Mouse (Mus musculus): ENCODE measurements around the gene Flad1. TPM values are rescaled to one million over a fixed set of nuclear protein-coding genes. Genes with fewer than 3 reads are reported as not detected.
A peak's percentile ranks its signal among the peaks of the same experiment; 100 is the strongest.

Gene Flad1
- polyA plus RNA-seq, 2 experiments = 26.8 to 32.8 TPM

GRCm38 (mm10) chr3:89424416-89425140, 12.9 kb upstream of the Flad1 start:
- Histone ChIP-seq H3K4me1 (ENCODE audit: control insufficient read depth, insufficient read depth, low read length) (peaks cover 27% of the 10 kb centered on the region), H3K4me3 (replicated peaks; ENCODE audit: low read length) (no peak overlapping the region), H3K36me3 (ENCODE audit: control insufficient read depth, insufficient read depth, low read length) (peaks cover 51% of the 10 kb centered on the region), H3K9ac (ENCODE audit: low read depth, low read length, severe bottlenecking) (no peak overlapping the region), H3K27ac (replicated peaks; ENCODE audit: low read depth, low read length) (no peak overlapping the region), H3K4me2 (replicated peaks; ENCODE audit: low read depth, low read length, severe bottlenecking) (no peak overlapping the region), H3K27me3 (ENCODE audit: control insufficient read depth, insufficient read depth, low read length) (no peaks in the 10 kb centered on the region), H3K9me3 (ENCODE audit: control insufficient read depth, low read length) (no peaks in the 10 kb centered on the region)
- DNase-seq (ENCODE audit: low spot score) (no peak), ATAC-seq (ENCODE audit: low FRiP score, low read depth) (no peak)
- TF ChIP-seq POLR2A (IDR thresholded peaks at IDR 0.05; ENCODE audit: borderline replicate concordance, extremely low read depth, insufficient read depth, insufficient read length) = no peak
- WGBS = 92% methylated on average over 5 of the region's 5 CpGs

- no peak for ATAC-seq (ENCODE audit: low FRiP score, low read depth)
- H3K9me3 ChIP-seq (ENCODE audit: control insufficient read depth, low read length) = no peaks in the 10 kb centered on the region
- peak overlapping the region; percentile 66 for H3K4me2 ChIP-seq (replicated peaks; ENCODE audit: low read depth, low read length, severe bottlenecking)
- no peak for TF ChIP-seq POLR2A (IDR thresholded peaks at IDR 0.05; ENCODE audit: borderline replicate concordance, extremely low read depth, insufficient read depth, insufficient read length)
- H3K9ac ChIP-seq (ENCODE audit: low read depth, low read length, severe bottlenecking) = peak overlapping the region; percentile 65; the same call in 1 of the 2 replicates
- peaks cover 47% of the 10 kb centered on the region for H3K36me3 ChIP-seq (ENCODE audit: control insufficient read depth, insufficient read depth, low read length)
- H3K27me3 ChIP-seq (ENCODE audit: control insufficient read depth, insufficient read depth, low read length) = no peaks in the 10 kb centered on the region
- H3K27ac ChIP-seq (replicated peaks; ENCODE audit: low read depth, low read length) = peak overlapping the region; percentile 80
- peaks cover 27% of the 10 kb centered on the region for H3K4me1 ChIP-seq (ENCODE audit: control insufficient read depth, insufficient read depth, low read length)
- peak overlapping the region; percentile 61 for H3K4me3 ChIP-seq (replicated peaks; ENCODE audit: low read length)
- WGBS = 75% methylated on average over 6 of the region's 6 CpGs
- DNase-seq (ENCODE audit: low spot score) = no peak
Observed at GRCm38 (mm10) chr3:89422556-89423205, 11.0 kb upstream of the Flad1 start.

- ATAC-seq (ENCODE audit: low FRiP score, low read depth) = no peak
- Histone ChIP-seq H3K4me1 (ENCODE audit: control insufficient read depth, insufficient read depth, low read length) (peaks cover 28% of the 10 kb centered on the region), H3K9me3 (ENCODE audit: control insufficient read depth, low read length) (no peaks in the 10 kb centered on the region), H3K36me3 (ENCODE audit: control insufficient read depth, insufficient read depth, low read length) (peaks cover 40% of the 10 kb centered on the region), H3K9ac (ENCODE audit: low read depth, low read length, severe bottlenecking) (peak overlapping the region; percentile 65), H3K4me2 (replicated peaks; ENCODE audit: low read depth, low read length, severe bottlenecking) (peak overlapping the region; percentile 66), H3K4me3 (replicated peaks; ENCODE audit: low read length) (peak overlapping the region; percentile 61), H3K27me3 (ENCODE audit: control insufficient read depth, insufficient read depth, low read length) (no peaks in the 10 kb centered on the region), H3K27ac (replicated peaks; ENCODE audit: low read depth, low read length) (peak overlapping the region; percentile 80)
- no peak for TF ChIP-seq POLR2A (IDR thresholded peaks at IDR 0.05; ENCODE audit: borderline replicate concordance, extremely low read depth, insufficient read depth, insufficient read length)
- peak; percentile 60 for DNase-seq (ENCODE audit: low spot score)
- 5% methylated on average over 21 of the region's 22 CpGs for WGBS
Observed at GRCm38 (mm10) chr3:89421810-89422473, 10.3 kb upstream of the Flad1 start.

DNA sequence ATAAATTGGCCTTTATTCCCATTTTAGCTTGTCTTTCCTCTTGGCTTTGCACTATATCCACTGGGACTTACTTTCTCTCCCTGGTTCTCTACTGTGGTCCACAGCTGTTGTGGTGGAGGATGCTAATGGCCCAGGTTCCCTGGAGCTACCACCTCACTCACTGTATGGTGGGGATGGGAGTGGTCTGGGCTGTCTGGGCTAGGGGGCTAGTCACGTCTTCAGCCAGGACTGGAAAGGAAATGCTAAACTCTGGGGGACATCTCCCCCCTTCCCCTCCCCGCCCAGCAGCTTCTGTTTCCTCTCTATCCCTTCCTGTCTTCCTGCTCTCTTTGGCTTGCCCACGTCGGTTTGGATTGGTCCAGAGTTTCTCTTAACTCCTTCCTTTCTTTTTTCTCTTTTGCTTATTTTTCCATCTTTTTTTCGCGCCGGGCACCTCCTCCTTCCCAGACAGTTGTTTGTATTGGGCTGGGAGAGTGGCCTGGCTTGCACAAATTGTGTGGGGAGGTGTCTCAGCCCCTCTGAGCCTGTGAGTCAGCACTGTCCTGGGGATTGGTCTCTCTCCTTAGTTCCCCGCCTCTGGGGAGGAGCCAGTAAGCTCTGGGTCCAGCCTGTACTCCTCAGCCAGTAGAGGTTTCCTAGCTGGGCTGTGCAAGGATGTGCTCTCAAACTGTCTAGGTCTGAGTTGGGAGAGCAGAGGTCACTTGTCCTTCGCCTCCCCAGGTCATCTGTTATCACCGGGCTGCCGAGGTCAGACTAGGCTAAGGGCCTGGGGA, 9.5 kb upstream of the Flad1 start:
- H3K4me3 ChIP-seq (replicated peaks; ENCODE audit: low read length) = peak overlapping the region; percentile 61
- peak; percentile 32 for ATAC-seq (ENCODE audit: low FRiP score, low read depth)
- no peaks in the 10 kb centered on the region for H3K9me3 ChIP-seq (ENCODE audit: control insufficient read depth, low read length)
- peaks cover 36% of the 10 kb centered on the region for H3K36me3 ChIP-seq (ENCODE audit: control insufficient read depth, insufficient read depth, low read length)
- peak overlapping the region; percentile 80 for H3K27ac ChIP-seq (replicated peaks; ENCODE audit: low read depth, low read length)
- WGBS = 2% methylated on average over 11 of the region's 11 CpGs
- peaks cover 31% of the 10 kb centered on the region for H3K4me1 ChIP-seq (ENCODE audit: control insufficient read depth, insufficient read depth, low read length)
- H3K9ac ChIP-seq (ENCODE audit: low read depth, low read length, severe bottlenecking) = peak overlapping the region; percentile 65
- no peaks in the 10 kb centered on the region for H3K27me3 ChIP-seq (ENCODE audit: control insufficient read depth, insufficient read depth, low read length)
- peak overlapping the region; percentile 66 for H3K4me2 ChIP-seq (replicated peaks; ENCODE audit: low read depth, low read length, severe bottlenecking)
- no peak for TF ChIP-seq POLR2A (IDR thresholded peaks at IDR 0.05; ENCODE audit: borderline replicate concordance, extremely low read depth, insufficient read depth, insufficient read length)
- peak; percentile 86 for DNase-seq (ENCODE audit: low spot score)

DNA sequence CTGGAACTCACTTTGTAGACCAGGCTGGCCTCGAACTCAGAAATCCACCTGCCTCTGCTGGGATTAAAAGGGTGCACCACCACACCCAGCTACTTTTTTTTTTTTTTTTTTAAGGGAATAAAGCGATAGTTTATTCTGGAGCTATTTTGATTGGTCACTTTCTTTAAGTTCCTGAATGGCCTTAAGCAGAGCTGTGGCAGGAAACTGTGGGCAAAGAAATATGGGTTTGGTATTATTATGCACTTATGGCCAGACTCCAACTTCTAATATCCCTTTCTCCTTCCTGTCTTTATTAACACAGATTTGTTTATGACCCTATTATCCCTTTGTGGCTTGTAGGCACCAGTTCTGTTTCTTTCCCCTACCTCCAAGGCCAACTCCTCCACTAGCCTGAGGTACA, 8.8 kb upstream of the Flad1 start:
- DNase-seq (ENCODE audit: low spot score) (no peak), ATAC-seq (ENCODE audit: low FRiP score, low read depth) (no peak)
- WGBS = 45% methylated on average over 2 of the region's 2 CpGs
- no peak for TF ChIP-seq POLR2A (IDR thresholded peaks at IDR 0.05; ENCODE audit: borderline replicate concordance, extremely low read depth, insufficient read depth, insufficient read length)
- peak overlapping the region; percentile 66 for H3K4me2 ChIP-seq (replicated peaks; ENCODE audit: low read depth, low read length, severe bottlenecking)
- peaks cover 31% of the 10 kb centered on the region for H3K4me1 ChIP-seq (ENCODE audit: control insufficient read depth, insufficient read depth, low read length)
- no peaks in the 10 kb centered on the region for H3K9me3 ChIP-seq (ENCODE audit: control insufficient read depth, low read length)
- peak overlapping the region; percentile 61 for H3K4me3 ChIP-seq (replicated peaks; ENCODE audit: low read length)
- H3K27ac ChIP-seq (replicated peaks; ENCODE audit: low read depth, low read length) = peak overlapping the region; percentile 80
- peak overlapping the region; percentile 32; the same call in 1 of the 2 replicates for H3K9ac ChIP-seq (ENCODE audit: low read depth, low read length, severe bottlenecking)
- H3K27me3 ChIP-seq (ENCODE audit: control insufficient read depth, insufficient read depth, low read length) = no peaks in the 10 kb centered on the region
- peaks cover 37% of the 10 kb centered on the region for H3K36me3 ChIP-seq (ENCODE audit: control insufficient read depth, insufficient read depth, low read length)
